Mouse (Mus musculus) myocyte (in vitro differentiated cells): ENCODE data around the gene Zkscan14. TPM values are rescaled to one million over a fixed set of nuclear protein-coding genes. Genes with fewer than 3 reads are reported as not detected.
"Not testable (repeated sequence)": the region's sequence is repeated elsewhere in the genome, so short reads cannot be mapped to it uniquely, and the experiment has no call there.

Experiments
- H3K27me3 ChIP-seq: one replicate; pipeline ENCODE4 v1.6.1; 2011; ENCODE audit not compliant: control insufficient read depth, insufficient read depth, insufficient read length
- H3K36me3 ChIP-seq: one replicate; pipeline ENCODE4 v1.6.1; 2011; ENCODE audit not compliant: control insufficient read depth, insufficient read depth
- H3K4me2 ChIP-seq: one replicate; pipeline ENCODE4 v1.6.1; 2011; ENCODE audit warnings: low read depth, control low read depth
- H3K4me3 ChIP-seq: one replicate; pipeline ENCODE4 v1.5.1; 2011; ENCODE audit warnings: mild to moderate bottlenecking, control low read depth, moderate library complexity
- H3K79me2 ChIP-seq: one replicate; pipeline ENCODE4 v1.6.1; 2011; ENCODE audit not compliant: control insufficient read depth, insufficient read depth
- H3ac ChIP-seq: one replicate; pipeline ENCODE4 v1.6.1; 2011; ENCODE audit not compliant: control insufficient read depth, insufficient read length
- CEBPB ChIP-seq: IDR thresholded peaks from 2 replicates; pipeline ENCODE4 v1.6.1; 2011; ENCODE audit warnings: mild to moderate bottlenecking, moderate library complexity; ENCODE audit not compliant: poor library complexity, insufficient read depth, severe bottlenecking
- E2F4 ChIP-seq: IDR thresholded peaks from one replicate; pipeline ENCODE4 v1.6.1; 2011; ENCODE audit warnings: mild to moderate bottlenecking, control low read depth, moderate library complexity; ENCODE audit not compliant: insufficient read depth
- MAX ChIP-seq: IDR thresholded peaks from one replicate; pipeline ENCODE4 v1.6.1; 2011; ENCODE audit warnings: low read depth, mild to moderate bottlenecking, control low read depth
- MYOD1 ChIP-seq, 3 experiments: IDR thresholded peaks; one replicate each; pipeline ENCODE4 v1.6.1; 2011; ENCODE audit warnings: control low read depth in 2 of 3, low read depth in 2 of 3, mild to moderate bottlenecking in 2 of 3, moderate library complexity in 1 of 3; ENCODE audit not compliant: insufficient read length in 2 of 3, control insufficient read depth in 1 of 3
- MYOG ChIP-seq, 3 experiments: IDR thresholded peaks; one replicate each; pipeline ENCODE4 v1.6.1; 2011; ENCODE audit warnings: control low read depth in 2 of 3, low read depth in 2 of 3, mild to moderate bottlenecking in 2 of 3; ENCODE audit not compliant: insufficient read length in 2 of 3, control insufficient read depth in 1 of 3, insufficient read depth in 1 of 3
- POLR2A ChIP-seq: IDR thresholded peaks from one replicate; pipeline ENCODE4 v1.6.1; 2011; ENCODE audit warnings: low read depth, mild to moderate bottlenecking, control low read depth, moderate library complexity; ENCODE audit not compliant: insufficient read length
- POLR2AphosphoS2 ChIP-seq: IDR thresholded peaks from one replicate; pipeline ENCODE4 v1.6.1; 2011; ENCODE audit warnings: low read depth, control low read depth; ENCODE audit not compliant: insufficient read length
- REST ChIP-seq: IDR thresholded peaks from one replicate; pipeline ENCODE4 v1.6.1; 2011; ENCODE audit warnings: mild to moderate bottlenecking, control low read depth, moderate library complexity; ENCODE audit not compliant: insufficient read depth, insufficient read length
- SRF ChIP-seq: IDR thresholded peaks from one replicate; pipeline ENCODE4 v1.6.1; 2011; ENCODE audit warnings: low read depth; ENCODE audit not compliant: control insufficient read depth, insufficient read length
- TCF12 ChIP-seq: IDR thresholded peaks from one replicate; pipeline ENCODE4 v1.6.1; 2011; ENCODE audit warnings: mild to moderate bottlenecking, control low read depth; ENCODE audit not compliant: poor library complexity, insufficient read depth, severe bottlenecking
- TCF3 ChIP-seq: IDR thresholded peaks from one replicate; pipeline ENCODE4 v1.6.1; 2011; ENCODE audit warnings: low read depth, control low read depth; ENCODE audit not compliant: insufficient read length
- USF1 ChIP-seq: IDR thresholded peaks from one replicate; pipeline ENCODE4 v1.6.1; 2011; ENCODE audit warnings: low read depth, mild to moderate bottlenecking, control low read depth, moderate library complexity
- polyA plus RNA-seq: library from polyadenylated mRNA; unstranded; fragments of >200 nt; fragmentation: generic; extraction: Trizol; gene quantifications from one replicate; pipeline ENCODE4 v1.2.1, GENCODE M21; 2012; ENCODE audit warnings: missing spikeins

The Zkscan14 gene
- polyA plus RNA-seq, 1 experiment, result 5.8 TPM

DNA sequence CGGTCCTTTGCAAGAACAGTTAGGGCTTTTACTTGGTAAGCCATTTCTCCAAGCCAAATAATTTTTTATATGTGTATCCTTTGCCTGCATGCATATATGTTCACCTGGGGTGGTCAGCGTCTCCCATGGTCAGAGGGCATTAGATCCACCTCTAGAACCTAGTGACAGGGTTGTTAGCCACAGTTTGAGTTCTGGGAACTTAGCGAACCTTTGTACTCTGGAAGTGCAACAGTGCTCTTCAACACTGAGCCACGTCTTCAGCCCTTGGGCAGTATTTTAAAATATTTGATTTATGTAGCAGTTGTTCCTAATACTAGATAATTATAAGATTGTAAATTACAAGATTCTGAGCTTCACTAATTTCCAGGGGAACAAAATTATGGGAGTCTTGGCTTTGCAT is 29.0 kb upstream of the Zkscan14 start:
- peak overlapping the region; percentile 71 for H3K4me3 ChIP-seq
- H3K4me2 ChIP-seq, result peak overlapping the region; percentile 95
- no peak overlapping the region for H3ac ChIP-seq
- H3K79me2 ChIP-seq, result peaks cover 41% of the 10 kb centered on the region
- peaks cover 15% of the 10 kb centered on the region for H3K36me3 ChIP-seq
- TF ChIP-seq REST, result no peak
- no peak for TF ChIP-seq SRF
- no peak for TF ChIP-seq MYOD1 (IDR thresholded peaks at IDR 0.05; ENCODE audit: control insufficient read depth in 1 of 3, insufficient read length in 2 of 3, low read depth in 2 of 3)
- no peak for TF ChIP-seq POLR2AphosphoS2
- TF ChIP-seq CEBPB, result no peak
- no peak for TF ChIP-seq E2F4
- no peaks in the 10 kb centered on the region for H3K27me3 ChIP-seq

DNA sequence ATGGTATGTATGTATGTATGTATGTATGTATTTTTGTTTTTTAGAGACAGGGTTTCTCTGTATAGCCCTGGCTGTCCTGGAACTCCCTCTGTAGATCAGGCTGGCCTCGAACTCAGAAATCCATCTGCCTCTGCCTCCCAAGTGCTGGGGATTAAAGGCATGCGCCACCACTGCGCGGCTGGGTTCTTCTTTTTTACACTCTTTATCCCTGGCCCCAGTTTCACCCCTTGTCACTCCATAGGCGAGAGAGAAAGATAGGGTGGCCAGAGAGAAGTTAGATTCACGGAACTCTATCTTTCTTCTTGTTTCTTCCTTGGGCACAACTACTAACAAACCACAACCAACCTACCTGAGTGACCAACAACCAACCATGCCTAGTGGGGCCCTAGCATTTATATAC is 27.6 kb upstream of the Zkscan14 start:
- not testable (repeated sequence) for H3K36me3 ChIP-seq

DNA sequence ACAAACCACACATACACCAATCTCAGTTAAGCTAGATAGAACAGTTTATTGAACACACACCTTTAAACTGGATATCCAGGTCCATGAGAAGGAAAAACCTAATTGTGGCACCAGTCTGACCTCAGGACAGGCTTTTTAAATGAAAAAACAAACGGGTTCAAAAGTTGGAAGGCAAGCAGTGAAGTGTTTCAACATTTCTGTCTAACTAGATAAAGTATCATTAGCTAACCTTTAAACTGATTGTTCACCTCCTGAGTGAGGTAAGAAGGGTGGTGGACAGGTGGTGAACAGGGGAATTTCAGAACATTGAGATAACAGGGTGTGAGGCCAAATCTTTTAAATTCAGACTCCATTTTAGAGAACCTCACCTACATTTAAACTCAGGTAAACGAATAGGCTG is 24.8 kb upstream of the Zkscan14 start:
- Histone ChIP-seq H3K4me3 (no peak overlapping the region), H3K4me2 (no peak overlapping the region), H3K27me3 (no peaks in the 10 kb centered on the region), H3K79me2 (no peaks in the 10 kb centered on the region), H3ac (no peak overlapping the region), H3K36me3 (no peaks in the 10 kb centered on the region)
- no peak for TF ChIP-seq POLR2AphosphoS2
- TF ChIP-seq E2F4, result no peak
- TF ChIP-seq TCF3, result no peak

More for the DNA sequence above, 27.6 kb upstream of the Zkscan14 start:
- H3K4me3 ChIP-seq, H3K27me3 ChIP-seq, H3ac ChIP-seq, H3K4me2 ChIP-seq: not testable (repeated sequence)
- peaks cover 27% of the 10 kb centered on the region for H3K79me2 ChIP-seq

DNA sequence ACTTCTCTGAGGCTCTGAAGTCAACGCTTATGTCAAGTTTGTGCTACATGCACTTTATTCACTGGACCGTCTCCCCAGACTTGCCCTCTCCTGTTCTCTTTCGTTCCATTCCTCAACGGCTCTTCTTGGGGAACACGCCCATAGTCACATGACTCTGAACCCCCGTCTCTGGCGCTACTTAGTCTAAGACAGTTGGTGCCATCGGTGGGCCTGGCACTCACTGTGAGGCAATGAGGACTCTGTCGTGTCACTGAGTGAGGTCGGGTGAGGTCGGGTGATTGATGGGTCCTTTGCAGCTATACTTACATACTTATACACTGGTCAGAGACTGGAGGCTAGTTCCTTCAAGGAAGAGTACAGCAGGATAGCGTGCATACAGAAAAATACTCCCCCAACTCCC is 21.7 kb upstream of the Zkscan14 start:
- no peak overlapping the region for H3ac ChIP-seq
- no peak overlapping the region for H3K4me2 ChIP-seq
- H3K4me3 ChIP-seq, result no peak overlapping the region
- TF ChIP-seq MYOG (IDR thresholded peaks at IDR 0.05; ENCODE audit: control insufficient read depth in 1 of 3, insufficient read depth in 1 of 3, insufficient read length in 2 of 3, low read depth in 2 of 3) (no peak), TCF3 (no peak), SRF (no peak), USF1 (no peak), MAX (no peak), REST (no peak), TCF12 (no peak)
- H3K79me2 ChIP-seq, result no peaks in the 10 kb centered on the region
- no peaks in the 10 kb centered on the region for H3K27me3 ChIP-seq
- H3K36me3 ChIP-seq, result no peaks in the 10 kb centered on the region

DNA sequence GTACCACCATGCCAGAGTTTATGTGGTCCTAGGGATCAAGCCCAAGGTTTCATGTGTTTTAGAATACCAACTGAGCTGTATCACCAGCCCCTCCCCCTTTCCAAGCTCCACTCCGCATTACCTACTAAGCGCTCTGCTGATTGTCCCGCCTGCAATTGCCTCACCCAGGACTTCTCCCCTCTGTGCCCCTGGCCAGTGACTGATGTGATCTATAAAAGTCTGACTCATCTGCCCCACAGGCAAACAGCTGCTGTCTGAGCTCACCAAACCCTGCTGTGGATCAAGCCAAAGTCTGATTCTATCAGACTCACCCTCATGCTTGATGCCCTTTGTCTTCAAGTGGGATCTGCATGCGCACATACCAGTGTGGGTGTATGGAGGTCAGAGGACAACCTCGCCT is 21.2 kb upstream of the Zkscan14 start:
- H3K4me3 ChIP-seq, result no peak overlapping the region
- H3K4me2 ChIP-seq, result no peak overlapping the region
- no peaks in the 10 kb centered on the region for H3K27me3 ChIP-seq
- H3K36me3 ChIP-seq, result no peaks in the 10 kb centered on the region
- TF ChIP-seq SRF (no peak), POLR2A (no peak), MYOG (IDR thresholded peaks at IDR 0.05; ENCODE audit: control insufficient read depth in 1 of 3, insufficient read depth in 1 of 3, insufficient read length in 2 of 3, low read depth in 2 of 3) (no peak), E2F4 (no peak), MYOD1 (IDR thresholded peaks at IDR 0.05; ENCODE audit: control insufficient read depth in 1 of 3, insufficient read length in 2 of 3, low read depth in 2 of 3) (no peak), TCF12 (no peak), TCF3 (no peak), CEBPB (no peak), POLR2AphosphoS2 (no peak), REST (no peak), MAX (no peak), USF1 (no peak)
- H3ac ChIP-seq, result no peak overlapping the region
- H3K79me2 ChIP-seq, result no peaks in the 10 kb centered on the region

DNA sequence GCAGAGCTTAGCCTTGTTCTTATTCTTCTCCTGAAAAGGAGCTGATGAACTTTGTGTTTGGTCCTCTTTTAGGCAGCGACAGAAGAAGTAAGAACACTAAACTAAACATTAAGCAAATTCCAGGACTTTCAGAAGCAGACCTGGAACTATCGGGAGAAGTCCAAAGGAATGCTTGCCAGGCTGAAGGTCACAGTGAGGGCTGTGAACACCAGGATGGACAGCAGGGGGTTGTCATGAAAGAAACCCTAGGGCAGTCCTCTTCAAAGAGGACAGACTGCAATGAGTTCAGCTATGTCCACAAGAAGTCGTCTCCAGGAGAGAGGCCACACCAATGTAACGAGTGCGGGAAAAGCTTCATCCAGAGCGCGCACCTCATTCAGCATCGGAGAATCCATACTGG is 18.3 kb upstream of the Zkscan14 start:
- Histone ChIP-seq H3K79me2 (no peaks in the 10 kb centered on the region), H3K4me2 (no peak overlapping the region), H3K4me3 (no peak overlapping the region), H3ac (no peak overlapping the region), H3K36me3 (no peaks in the 10 kb centered on the region), H3K27me3 (no peaks in the 10 kb centered on the region)
- TF ChIP-seq USF1 (no peak), POLR2AphosphoS2 (no peak), MAX (no peak), E2F4 (no peak), CEBPB (no peak), SRF (no peak), TCF12 (no peak), POLR2A (no peak), REST (no peak), MYOG (IDR thresholded peaks at IDR 0.05; ENCODE audit: control insufficient read depth in 1 of 3, insufficient read depth in 1 of 3, insufficient read length in 2 of 3, low read depth in 2 of 3) (no peak), MYOD1 (IDR thresholded peaks at IDR 0.05; ENCODE audit: control insufficient read depth in 1 of 3, insufficient read length in 2 of 3, low read depth in 2 of 3) (no peak), TCF3 (no peak)
